8 mouse cellular contexts compared by ENCODE assay signal in the genomic region with DNA sequence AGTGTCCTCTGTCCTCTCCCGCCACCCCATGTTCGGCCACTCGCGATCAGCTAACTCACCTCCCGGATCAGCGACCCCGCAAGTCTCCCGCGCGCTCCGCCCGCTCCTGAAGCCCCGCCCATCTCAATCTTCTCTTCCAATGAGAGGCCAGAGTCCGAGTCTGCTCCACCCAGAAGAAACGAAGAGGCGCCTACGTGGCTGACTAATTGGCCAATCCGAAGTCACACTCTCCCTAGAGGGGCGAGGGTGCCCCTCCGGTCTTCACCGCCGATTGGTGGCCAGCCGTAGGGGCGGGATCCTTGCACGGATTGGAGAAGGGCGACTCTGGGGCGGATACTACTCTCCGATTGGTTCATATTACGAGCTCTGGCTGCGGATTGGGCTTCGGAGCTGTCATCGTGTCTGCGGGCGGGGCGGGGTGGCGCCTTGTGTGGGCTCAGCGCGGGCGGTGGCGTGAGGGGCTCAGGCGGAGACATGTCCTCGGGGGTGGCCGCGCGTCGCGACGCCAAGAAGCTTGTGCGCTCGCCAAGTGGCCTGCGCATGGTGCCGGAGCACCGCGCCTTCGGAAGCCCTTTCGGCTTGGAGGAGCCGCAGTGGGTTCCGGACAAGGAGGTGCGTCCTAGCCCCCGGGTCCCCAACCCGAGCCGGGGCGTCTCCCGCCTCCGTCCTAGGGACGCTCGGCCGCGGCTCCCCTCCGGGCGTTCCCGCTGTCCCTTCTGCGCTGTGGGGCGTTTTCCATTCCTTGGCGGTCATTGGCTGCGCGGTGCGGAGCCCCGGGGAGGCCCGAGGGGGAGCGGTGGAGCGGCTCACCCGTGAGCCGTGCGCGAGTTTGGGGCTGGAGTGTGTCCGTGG. TPM values are rescaled to one million over a fixed set of nuclear protein-coding genes. Genes with fewer than 3 reads are reported as not detected.
DNase-seq lines count a peak whose midpoint lies in the region; ATAC-seq lines count a peak whose summit lies in the region.

A gene (minus strand): TSS at position 108 of the 852 bp plus-strand sequence.
A gene (plus strand): TSS at position 405 of the 852 bp plus-strand sequence.

- DNase-seq in ES-CJ7 (ENCODE audit: low read depth, low spot score): peak; percentile 99
- peak; percentile 98 for DNase-seq in cerebellum, adult 11 months
- DNase-seq in forebrain, embryonic 14.5 days (ENCODE audit: low spot score): peak; percentile 100
- peak; percentile 96 for DNase-seq in heart, postnatal 14 days
- DNase-seq in layer of hippocampus, adult 11-12 months (ENCODE audit: low spot score): peak; percentile 99
- DNase-seq in lung, adult 18-20 months: peak; percentile 99
- DNase-seq in testis, postnatal 14 days (ENCODE audit: low spot score): peak; percentile 99

- peaks cover 19% of the 10 kb centered on the region for H3K4me1 ChIP-seq in forebrain, embryonic 14.5 days (ENCODE audit: control insufficient read depth, insufficient read depth, low read length)
- H3K4me1 ChIP-seq in neural tube, embryonic 15.5 days: peaks cover 50% of the 10 kb centered on the region

- intact Hi-C loops in heart, postnatal 14 days (cut with DNase I): no loop called here

- H3K27ac ChIP-seq in forebrain, embryonic 14.5 days (ENCODE audit: low read depth, low read length): peak within 1 kb of the TSS; percentile 72
- peak within 1 kb of the TSS; percentile 87 for H3K27ac ChIP-seq in neural tube, embryonic 15.5 days (replicated peaks)

- ATAC-seq in forebrain, embryonic 14.5 days: peak; percentile 99
- peak; percentile 99 for ATAC-seq in neural tube, embryonic 15.5 days (ENCODE audit: low FRiP score)

- H3K36me3 ChIP-seq in forebrain, embryonic 14.5 days (ENCODE audit: control insufficient read depth, insufficient read depth, low read length): peaks cover 1% of the 10 kb centered on the region
- no peaks in the 10 kb centered on the region; the same call in 1 of the 2 replicates for H3K36me3 ChIP-seq in neural tube, embryonic 15.5 days

- H3K4me2 ChIP-seq in forebrain, embryonic 14.5 days (ENCODE audit: low read length): peak within 1 kb of the TSS; percentile 79
- H3K4me2 ChIP-seq in neural tube, embryonic 15.5 days: peak within 1 kb of the TSS; percentile 95

- WGBS in forebrain, embryonic 14.5 days: under 1% methylated on average over 86 of the region's 87 CpGs
- WGBS in neural tube, embryonic 15.5 days: under 1% methylated on average over 87 of the region's 87 CpGs

- H3K9ac ChIP-seq in forebrain, embryonic 14.5 days (ENCODE audit: low read length): peak within 1 kb of the TSS; percentile 75
- peak within 1 kb of the TSS; percentile 72 for H3K9ac ChIP-seq in neural tube, embryonic 15.5 days (replicated peaks)

- no peaks in the 10 kb centered on the region for H3K27me3 ChIP-seq in forebrain, embryonic 14.5 days (replicated peaks; ENCODE audit: control insufficient read depth, insufficient read depth, low read length)
- H3K27me3 ChIP-seq in neural tube, embryonic 15.5 days (replicated peaks): no peaks in the 10 kb centered on the region

- no peaks in the 10 kb centered on the region for H3K9me3 ChIP-seq in forebrain, embryonic 14.5 days (replicated peaks; ENCODE audit: control insufficient read depth, low read length)
- H3K9me3 ChIP-seq in neural tube, embryonic 15.5 days (replicated peaks): no peaks in the 10 kb centered on the region

- peak within 1 kb of the TSS; percentile 75 for H3K4me3 ChIP-seq in forebrain, embryonic 14.5 days (ENCODE audit: low read depth, low read length)
- H3K4me3 ChIP-seq in neural tube, embryonic 15.5 days (replicated peaks): peak within 1 kb of the TSS; percentile 91

RNA-seq across cellular contexts. Expression of the first gene that starts in this region (rescaled TPM):
- polyA plus RNA-seq in forebrain, embryonic 14.5 days (2014; fragmentation: Nextera tagmentation; extraction: Ambion mirVana): 3.0 and 3.7 TPM in 2 replicates
- 1 to 10 TPM; 2.1 to 3.1 TPM for total RNA-seq in heart, postnatal 14 days (2021)
- polyA plus RNA-seq in neural tube, embryonic 15.5 days (2015; fragmentation: Nextera tagmentation; extraction: Ambion mirVana): 2.5 and 4.6 TPM in 2 replicates

RNA-seq across cellular contexts. Expression of the second gene that starts in this region (rescaled TPM):
- 43.0 and 45.0 TPM in 2 replicates for polyA plus RNA-seq in forebrain, embryonic 14.5 days (2014; fragmentation: Nextera tagmentation; extraction: Ambion mirVana)
- 10 to 100 TPM; 55.3 to 59.7 TPM for total RNA-seq in heart, postnatal 14 days (2021)
- polyA plus RNA-seq in neural tube, embryonic 15.5 days (2015; fragmentation: Nextera tagmentation; extraction: Ambion mirVana): 39.8 and 64.0 TPM in 2 replicates

Comparison
In these comparisons a context has a peak if more than half of its experiments do, and no peak if none do; other contexts are left out.
1. Peak in every context shown above with its lines: DNase-seq, ATAC-seq, H3K4me3 ChIP-seq and H3K27ac ChIP-seq.